Comparison of ENCODE assay signal across 8 mouse cellular contexts in genomic region chr15:11862253-11862652, GRCm38 (mm10). TPM values are rescaled to one million over a fixed set of nuclear protein-coding genes. Genes with fewer than 3 reads are reported as not detected.
"Had no signal": no experiment of that assay in that cellular context is flagged by ENCODE, and none has a peak within 500 bp of the region (broad histone marks: within the 10 kb centered on the region; RNA-seq: fewer than 3 reads in every experiment).

No protein-coding gene starts in this region.

- H3K4me3 ChIP-seq: intestine, embryonic 15.5 days; limb, embryonic 10.5 days; liver, embryonic 15.5 days; midbrain, embryonic 13.5 days had no signal

- H3K27ac ChIP-seq: intestine, embryonic 15.5 days; limb, embryonic 10.5 days; liver, embryonic 15.5 days; midbrain, embryonic 13.5 days had no signal

- DNase-seq: right cerebral cortex, postnatal 25 days; thymus, adult 2 months; thymus, postnatal 25 days had no signal

RNA-seq across cellular contexts. Expression of gene Npr3, which starts 44.8 kb away (rescaled TPM):
- total RNA-seq: megakaryocyte progenitor cell, adult 5-6 weeks had no signal
